Mouse (Mus musculus): ENCODE measurements around the gene Neurog2. TPM values are rescaled to one million over a fixed set of nuclear protein-coding genes. Genes with fewer than 3 reads are reported as not detected.

Gene Neurog2
- polyA plus RNA-seq, 1 experiment: not detected

GRCm38 (mm10) chr3:127634101-127634983 lies 1.4 kb downstream of the Neurog2 start:
- peaks cover 2% of the 10 kb centered on the region; the same call in 1 of the 2 replicates for H3K4me1 ChIP-seq (ENCODE audit: control insufficient read depth, insufficient read depth, insufficient read length, low read length)

DNA sequence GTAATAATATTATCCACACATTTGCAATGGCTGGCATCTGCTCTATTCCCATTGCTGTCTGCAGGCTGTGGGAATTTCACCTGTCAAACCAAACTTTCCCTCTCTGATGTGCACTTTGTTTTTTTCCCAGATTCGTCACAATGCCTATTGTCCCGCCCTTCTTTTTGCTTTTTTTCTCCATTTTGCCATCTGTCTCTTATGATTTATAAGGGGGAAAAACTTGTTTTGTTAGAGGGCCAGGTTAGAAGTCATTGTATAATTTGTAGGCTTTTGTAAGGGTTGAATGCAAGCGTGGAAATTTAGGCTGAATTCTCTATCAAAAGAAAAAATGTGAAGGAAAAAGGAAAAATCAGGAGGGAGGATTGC lies 2.0 kb downstream of the Neurog2 start:
- Histone ChIP-seq H3K4me3 (ENCODE audit: insufficient read depth, low read depth, low read length) (no peak overlapping the region), H3K27ac (replicated peaks; ENCODE audit: low read depth, low read length) (no peak overlapping the region), H3K4me1 (ENCODE audit: control insufficient read depth, insufficient read depth, insufficient read length, low read length) (peaks cover 4% of the 10 kb centered on the region; the same call in 1 of the 2 replicates)

More at GRCm38 (mm10) chr3:127634101-127634983, 1.4 kb downstream of the Neurog2 start:
- Histone ChIP-seq H3K27ac (replicated peaks; ENCODE audit: low read depth, low read length) (no peak overlapping the region), H3K4me3 (ENCODE audit: insufficient read depth, low read depth, low read length) (peak overlapping the region; percentile 63)

- H3K4me3 ChIP-seq (ENCODE audit: insufficient read depth, low read depth, low read length): no peak overlapping the region
Observed at GRCm38 (mm10) chr3:127639875-127640761, 7.2 kb downstream of the Neurog2 start.

DNA sequence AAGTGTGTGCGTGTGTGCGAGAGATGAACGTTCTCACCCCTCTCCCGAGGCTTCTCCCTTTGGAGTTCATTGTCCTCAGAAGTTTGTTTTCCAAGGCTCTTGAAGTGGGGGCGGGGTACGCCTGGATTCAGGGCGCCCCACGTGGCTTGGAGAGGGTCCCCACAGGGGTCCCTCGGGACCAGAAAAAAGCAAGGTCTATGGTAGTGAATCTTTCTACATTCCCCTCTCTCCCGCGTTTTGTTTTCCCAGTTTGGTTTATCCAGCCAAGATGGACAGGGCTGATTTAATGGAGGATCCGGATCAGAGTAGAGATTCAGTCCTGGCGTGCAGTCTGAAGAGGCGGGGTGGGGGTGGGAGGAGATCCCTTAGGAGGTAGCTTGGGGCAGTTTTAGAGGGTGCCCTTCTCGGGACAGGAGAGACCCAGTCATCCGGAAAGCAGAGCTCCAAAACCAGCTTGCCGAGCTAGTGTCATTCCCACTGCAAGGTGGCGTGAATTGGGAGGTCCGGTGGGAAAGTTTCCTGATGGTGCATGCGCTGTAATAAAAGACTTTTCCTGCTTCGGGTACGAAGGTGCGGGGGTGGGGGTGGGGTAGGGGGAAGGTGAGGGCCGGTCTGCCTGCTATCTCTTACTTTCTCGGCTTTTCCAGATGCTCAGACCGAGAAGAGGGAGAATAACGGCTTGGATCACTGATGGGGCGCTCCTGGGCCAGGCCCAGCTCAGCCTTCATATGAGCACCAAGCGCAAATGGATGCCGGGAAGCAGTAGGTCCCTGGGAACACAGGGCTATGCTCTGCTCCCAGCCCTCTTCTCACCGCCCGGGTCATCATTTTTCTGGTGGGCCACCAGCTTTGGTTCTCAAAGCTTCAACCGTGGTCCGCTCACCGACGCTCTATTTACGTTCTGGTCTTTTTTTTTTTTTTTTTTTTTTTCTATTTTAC lies 8.1 kb downstream of the Neurog2 start:
- 0 out of 2 replicates have a peak, but pooled peaks cover 2% of the 10 kb centered on the region for H3K4me1 ChIP-seq (ENCODE audit: control insufficient read depth, insufficient read depth, insufficient read length, low read length)
- H3K4me3 ChIP-seq (ENCODE audit: insufficient read depth, low read depth, low read length): no peak overlapping the region
- H3K27ac ChIP-seq (replicated peaks; ENCODE audit: low read depth, low read length): no peak overlapping the region

More at GRCm38 (mm10) chr3:127639875-127640761, 7.2 kb downstream of the Neurog2 start:
- 0 out of 2 replicates have a peak, but pooled peaks cover 2% of the 10 kb centered on the region for H3K4me1 ChIP-seq (ENCODE audit: control insufficient read depth, insufficient read depth, insufficient read length, low read length)
- no peak overlapping the region for H3K27ac ChIP-seq (replicated peaks; ENCODE audit: low read depth, low read length)

- Histone ChIP-seq H3K4me1 (ENCODE audit: control insufficient read depth, insufficient read depth, insufficient read length, low read length) (0 out of 2 replicates have a peak, but pooled peaks cover 2% of the 10 kb centered on the region), H3K4me3 (ENCODE audit: insufficient read depth, low read depth, low read length) (no peak overlapping the region)
Observed at GRCm38 (mm10) chr3:127642211-127642610, 9.3 kb downstream of the Neurog2 start.

GRCm38 (mm10) chr3:127646156-127646825 lies 13.4 kb downstream of the Neurog2 start:
- H3K4me3 ChIP-seq (ENCODE audit: insufficient read depth, low read depth, low read length): no peak overlapping the region
- no peak overlapping the region for H3K27ac ChIP-seq (replicated peaks; ENCODE audit: low read depth, low read length)
- no peaks in the 10 kb centered on the region for H3K4me1 ChIP-seq (ENCODE audit: control insufficient read depth, insufficient read depth, insufficient read length, low read length)

More at GRCm38 (mm10) chr3:127642211-127642610, 9.3 kb downstream of the Neurog2 start:
- no peak overlapping the region for H3K27ac ChIP-seq (replicated peaks; ENCODE audit: low read depth, low read length)

- Histone ChIP-seq H3K27ac (replicated peaks; ENCODE audit: low read depth, low read length) (no peak overlapping the region), H3K4me3 (ENCODE audit: insufficient read depth, low read depth, low read length) (no peak overlapping the region)
Observed at GRCm38 (mm10) chr3:127651742-127652653, 19.1 kb downstream of the Neurog2 start.

GRCm38 (mm10) chr3:127660712-127661111 lies 27.8 kb downstream of the Neurog2 start:
- Histone ChIP-seq H3K4me3 (ENCODE audit: insufficient read depth, low read depth, low read length) (no peak overlapping the region), H3K4me1 (ENCODE audit: control insufficient read depth, insufficient read depth, insufficient read length, low read length) (no peaks in the 10 kb centered on the region), H3K27ac (replicated peaks; ENCODE audit: low read depth, low read length) (no peak overlapping the region)

More at GRCm38 (mm10) chr3:127651742-127652653, 19.1 kb downstream of the Neurog2 start:
- H3K4me1 ChIP-seq (ENCODE audit: control insufficient read depth, insufficient read depth, insufficient read length, low read length): no peaks in the 10 kb centered on the region

- Histone ChIP-seq H3K4me1 (ENCODE audit: control insufficient read depth, insufficient read depth, insufficient read length, low read length) (no peaks in the 10 kb centered on the region), H3K4me3 (ENCODE audit: insufficient read depth, low read depth, low read length) (no peak overlapping the region), H3K27ac (replicated peaks; ENCODE audit: low read depth, low read length) (no peak overlapping the region)
Observed at GRCm38 (mm10) chr3:127661646-127662531, 29.0 kb downstream of the Neurog2 start.

DNA sequence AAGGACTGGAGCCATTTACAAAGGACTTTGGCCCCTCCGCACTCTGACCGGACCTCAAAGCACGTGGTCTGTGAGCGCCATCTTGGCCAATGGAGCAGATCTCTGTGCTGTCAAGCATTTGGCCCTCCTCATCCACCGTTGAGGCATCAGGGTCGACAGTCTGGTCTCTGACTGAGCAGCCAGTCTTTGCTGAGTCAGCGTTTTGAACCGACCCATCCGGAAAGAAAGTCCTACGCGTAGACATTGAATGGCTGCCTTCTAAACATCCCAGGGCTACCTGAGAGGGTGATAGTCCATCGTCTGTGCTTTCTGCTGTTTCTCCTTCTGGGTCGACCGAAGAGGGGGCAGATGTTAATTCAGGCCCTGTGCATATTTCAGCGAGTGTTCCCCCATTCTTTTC lies 46.8 kb downstream of the Neurog2 start:
- H3K27ac ChIP-seq (replicated peaks; ENCODE audit: low read depth, low read length): no peak overlapping the region
- H3K4me1 ChIP-seq (ENCODE audit: control insufficient read depth, insufficient read depth, insufficient read length, low read length): no peaks in the 10 kb centered on the region
- H3K4me3 ChIP-seq (ENCODE audit: insufficient read depth, low read depth, low read length): no peak overlapping the region
